Mouse (Mus musculus): ENCODE results near the gene Sbpl. TPM values are rescaled to one million over a fixed set of nuclear protein-coding genes. Genes with fewer than 3 reads are reported as not detected.
A peak's percentile ranks its signal among the peaks of the same experiment; 100 is the strongest.
"Not testable (repeated sequence)": the region's sequence is repeated elsewhere in the genome, so short reads cannot be mapped to it uniquely, and the experiment has no call there.

Sbpl gene
- total RNA-seq, 2 experiments from 2014 or later, result not detected

GRCm38 (mm10) chr17:23961573-23962122 is 6.6 kb upstream of the Sbpl start:
- no peak for DNase-seq (ENCODE audit: low spot score in 2 of 2)

DNA sequence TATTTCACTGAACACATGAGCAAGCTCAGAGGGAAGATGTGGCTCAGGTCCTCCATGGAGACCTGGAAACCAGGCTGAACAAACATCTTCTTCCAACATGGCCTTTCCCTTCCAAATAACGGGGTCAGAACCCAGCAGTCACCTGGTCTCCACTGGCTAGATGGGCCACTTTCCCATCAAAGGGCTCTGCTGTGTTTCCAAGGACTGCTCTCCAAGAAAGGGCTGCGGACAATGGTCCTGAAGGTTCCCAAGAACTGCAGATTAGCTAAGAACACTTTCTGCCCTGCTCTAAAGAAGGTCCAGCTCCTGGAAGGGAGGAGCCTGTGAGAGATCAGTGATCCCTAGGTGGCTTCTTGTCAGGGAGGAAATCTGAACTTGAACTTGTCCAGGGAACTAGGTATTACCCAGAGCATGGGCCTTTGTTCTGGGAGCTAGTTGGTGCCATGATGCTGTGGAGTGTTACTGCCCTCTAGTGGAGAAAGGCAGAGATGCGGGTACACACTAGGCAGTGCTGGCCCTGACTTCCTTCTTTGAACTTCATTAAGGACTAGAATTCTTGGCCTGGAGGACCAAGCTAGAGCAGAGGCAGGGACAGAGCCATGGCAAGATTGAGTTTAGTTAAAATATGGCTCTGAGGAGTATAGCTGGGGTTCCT is 5.1 kb upstream of the Sbpl start:
- peak; percentile 88 to 91 for DNase-seq (ENCODE audit: low spot score in 2 of 2)

GRCm38 (mm10) chr17:23950828-23951227 is 4.2 kb downstream of the Sbpl start:
- DNase-seq (ENCODE audit: low spot score in 2 of 2), result not testable (repeated sequence)

GRCm38 (mm10) chr17:23949068-23949467 is 6.0 kb downstream of the Sbpl start:
- DNase-seq (ENCODE audit: low spot score in 2 of 2), result no peak

- not testable (repeated sequence) for DNase-seq (ENCODE audit: low spot score in 2 of 2)
Observed at GRCm38 (mm10) chr17:23947486-23947885, 7.6 kb downstream of the Sbpl start.

DNA sequence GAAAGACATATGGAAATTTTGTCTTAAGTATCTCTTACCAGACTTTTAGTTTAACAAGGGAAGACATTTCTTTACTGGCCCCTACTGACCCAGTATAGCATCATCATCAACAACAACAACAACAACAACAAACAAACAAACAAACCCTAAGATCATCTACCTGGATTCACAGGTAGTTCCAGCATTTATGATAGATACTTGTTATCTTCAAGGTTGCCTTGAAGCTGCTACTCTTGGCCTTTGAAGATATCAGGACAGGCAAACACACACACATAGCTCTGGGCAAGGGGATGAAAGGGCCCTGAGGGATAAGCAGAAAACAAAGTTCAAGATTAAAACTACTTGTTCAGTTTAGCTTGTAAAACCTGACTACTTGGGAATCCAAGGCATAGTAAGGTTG is 13.7 kb downstream of the Sbpl start, which contains the start of gene Sbp:
TSS of gene Sbp (plus strand) at position 301 of the 400 bp plus-strand sequence.
- DNase-seq (ENCODE audit: low spot score in 2 of 2), result no peak

- DNase-seq (ENCODE audit: low spot score in 2 of 2), result no peak
Observed at GRCm38 (mm10) chr17:23931157-23931556, 23.9 kb downstream of the Sbpl start.

DNA sequence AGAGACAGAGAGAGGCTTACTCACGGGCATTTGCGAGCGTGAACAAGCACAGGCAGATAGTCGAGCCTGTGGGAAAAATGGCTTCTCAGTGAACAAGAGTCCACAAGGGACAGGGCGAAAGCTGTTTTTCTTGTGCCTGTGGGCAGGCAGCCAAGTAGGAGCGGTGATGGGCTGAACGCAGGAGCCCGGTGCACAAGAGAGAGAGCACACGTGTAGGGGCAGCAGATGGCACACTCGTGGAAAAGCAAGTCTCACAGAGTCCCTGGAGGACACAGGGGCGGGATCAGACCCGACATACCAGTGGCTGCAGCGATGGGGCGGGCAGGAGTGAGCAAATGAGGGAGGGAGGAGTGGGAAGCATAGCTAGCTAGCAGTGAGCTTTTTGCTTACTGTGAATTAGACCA is 30.0 kb downstream of the Sbpl start:
- peak; percentile 65 to 70 for DNase-seq (ENCODE audit: low spot score in 2 of 2)

GRCm38 (mm10) chr17:23924531-23925007 is 30.5 kb downstream of the Sbpl start:
- peak; percentile 85 to 88 for DNase-seq (ENCODE audit: low spot score in 2 of 2)

GRCm38 (mm10) chr17:23917158-23917557 is 37.9 kb downstream of the Sbpl start, which contains the start of gene Dcpp3:
Gene Dcpp3, plus strand, starts transcription at chr17:23917458.
- DNase-seq (ENCODE audit: low spot score in 2 of 2), result not testable (repeated sequence)

Other genes with a start within 250 kb of the Sbpl start
- gene 1520401A03Rik, start 232.5 kb downstream of the Sbpl start, total RNA-seq (2021), result under 1 TPM; 0.13 to 0.62 TPM
- gene Pkmyt1, start 228.9 kb downstream of the Sbpl start, total RNA-seq (2021), result 1 to 10 TPM; 6.7 to 8.3 TPM
- gene Paqr4, start 214.4 kb downstream of the Sbpl start, total RNA-seq (2021), result 10 to 100 TPM; 51.8 to 53.1 TPM
- under 1 TPM; 0.20 to 0.27 TPM for gene Kremen2, start 209.4 kb downstream of the Sbpl start, total RNA-seq (2021)
- gene Flywch1, start 183.7 kb downstream of the Sbpl start, total RNA-seq (2021), result 100 to 1,000 TPM; 121 to 123 TPM
- gene Flywch2, start 169.2 kb downstream of the Sbpl start, total RNA-seq (2021), result 10 to 100 TPM; 26.7 to 27.3 TPM
- gene Srrm2, start 164.7 kb downstream of the Sbpl start, total RNA-seq (2021), result 100 to 1,000 TPM; 516 to 611 TPM
- 100 to 1,000 TPM; 402 to 410 TPM for gene Elob, start 126.1 kb downstream of the Sbpl start, total RNA-seq (2021)
- gene Prss33, start 119.2 kb downstream of the Sbpl start, total RNA-seq (2021), result not detected
- gene Prss32, start 111.4 kb downstream of the Sbpl start, total RNA-seq (2021), result under 1 TPM; 0.21 to 0.45 TPM
- gene Prss41, start 111.1 kb downstream of the Sbpl start, total RNA-seq (2021), result 1 to 10 TPM; 2.2 to 3.1 TPM
- gene Prss21, start 87.2 kb downstream of the Sbpl start, total RNA-seq (2021), result not detected
- gene Dcpp1, start 74.4 kb downstream of the Sbpl start, total RNA-seq (2021), result not detected
- not detected for gene Dcpp2, start 74.4 kb downstream of the Sbpl start, total RNA-seq (2021)
- gene Dcpp3, start 37.8 kb downstream of the Sbpl start, total RNA-seq (2021), result not detected
- not detected for gene Sbp, start 13.6 kb downstream of the Sbpl start, total RNA-seq (2021)
- under 1 TPM in 1 of 2 experiments, not detected in 1; 0.45 TPM for gene Prss30, start 25.3 kb upstream of the Sbpl start, total RNA-seq (2021)
- not detected for gene Prss22, start 42.8 kb upstream of the Sbpl start, total RNA-seq (2021)
- gene Prss27, start 82.9 kb upstream of the Sbpl start, total RNA-seq (2021), result not detected
- 10 to 100 TPM; 71.8 to 72.0 TPM for gene Kctd5, start 118.2 kb upstream of the Sbpl start, total RNA-seq (2021)
- gene Pdpk1, start 195.7 kb upstream of the Sbpl start, total RNA-seq (2021), result 10 to 100 TPM; 78.4 to 90.2 TPM
- gene Amdhd2, start 208.5 kb upstream of the Sbpl start, total RNA-seq (2021), result 10 to 100 TPM; 33.8 to 40.1 TPM
- gene Atp6v0c, start 214.4 kb upstream of the Sbpl start, total RNA-seq (2021), result 1,000 to 10,000 TPM; 1,281 to 1,362 TPM